Mouse (Mus musculus): ENCODE results near the gene Nalcn.

- TF ChIP-seq CTCF (conservative IDR thresholded peaks at IDR 0.05 in 1 of 2, IDR thresholded peaks at IDR 0.05 in 1 of 2; ENCODE audit: low read depth in 2 of 2, low read length in 2 of 2) (no peak), POLR2A (IDR thresholded peaks at IDR 0.05; ENCODE audit: low read depth, low read length) (no peak), SMC3 (IDR thresholded peaks at IDR 0.05; ENCODE audit: low read depth, low read length) (no peak), SIN3A (IDR thresholded peaks at IDR 0.05; ENCODE audit: low read length) (no peak), CHD1 (IDR thresholded peaks at IDR 0.05; ENCODE audit: low read depth, low read length) (no peak), MYC (IDR thresholded peaks at IDR 0.05; ENCODE audit: low read depth, low read length) (no peak), USF1 (IDR thresholded peaks at IDR 0.05; ENCODE audit: low read depth, low read length) (no peak), ZMIZ1 (IDR thresholded peaks at IDR 0.05; ENCODE audit: low read depth, low read length) (no peak), EP300 (IDR thresholded peaks at IDR 0.05; ENCODE audit: low read length) (no peak), TCF12 (IDR thresholded peaks at IDR 0.05; ENCODE audit: low read depth, low read length) (no peak), RAD21 (IDR thresholded peaks at IDR 0.05; ENCODE audit: low read depth, low read length) (no peak), CHD2 (IDR thresholded peaks at IDR 0.05; ENCODE audit: low read length) (no peak), HCFC1 (IDR thresholded peaks at IDR 0.05; ENCODE audit: low read depth, low read length) (no peak)
These were observed 267.3 kb downstream of the Nalcn start for GRCm38 (mm10) chr14:123359691-123360090.
